Mouse (Mus musculus) embryonic facial prominence, embryonic 10.5 days (tissue): ENCODE results near the gene Gm17364. TPM values are rescaled to one million over a fixed set of nuclear protein-coding genes. Genes with fewer than 3 reads are reported as not detected.

Experiments used
- DNase-seq: peaks from one replicate; pipeline ENCODE4 v3.0.0-alpha.2; 2017; ENCODE audit warnings: low spot score
- H3K27ac ChIP-seq: fragments of 300-500 bp; sonication (generic); replicated peaks from 2 replicates; pipeline ENCODE4 v1.5.1; 2016; ENCODE audit warnings: mild to moderate bottlenecking
- H3K27me3 ChIP-seq: fragments of 300-500 bp; sonication (generic); replicated peaks from 2 replicates; pipeline ENCODE4 v1.6.1; 2016; ENCODE audit warnings: low read depth, mild to moderate bottlenecking; ENCODE audit not compliant: poor library complexity, severe bottlenecking
- H3K36me3 ChIP-seq: fragments of 300-500 bp; sonication (generic); replicated peaks from 2 replicates; pipeline ENCODE4 v1.6.1; 2016; ENCODE audit warnings: mild to moderate bottlenecking, moderate library complexity
- H3K4me1 ChIP-seq: fragments of 300-500 bp; sonication (generic); 2 replicates; pipeline ENCODE4 v1.6.1; 2016
- H3K4me3 ChIP-seq: fragments of 300-500 bp; sonication (generic); 2 replicates; pipeline ENCODE4 v1.5.1; 2016; ENCODE audit warnings: mild to moderate bottlenecking, moderate library complexity
- H3K9me3 ChIP-seq: fragments of 300-500 bp; sonication (generic); 2 replicates; pipeline ENCODE4 v1.6.1; 2016; ENCODE audit warnings: mild to moderate bottlenecking
- WGBS: fragments of 180-500 bp; shearing (Covaris S2); methylation state at CpG from one replicate; pipeline ENCODE4 v1.1.7; 2016; 5-methylcytosine and 5-hydroxymethylcytosine counted together
- polyA plus RNA-seq: library from polyadenylated mRNA; unstranded; fragments of >200 nt; fragmentation: Nextera tagmentation; extraction: Ambion mirVana; gene quantifications from 2 replicates; pipeline ENCODE4 v1.2.1, GENCODE M21; 2016

The Gm17364 gene
- polyA plus RNA-seq: not detected in 2 replicates

- DNase-seq: no peak
- Histone ChIP-seq H3K4me3 (no peak within 1 kb of the TSS), H3K9me3 (no peaks in the 10 kb centered on the region), H3K36me3 (peaks cover 4% of the 10 kb centered on the region; the same call in 1 of the 2 replicates), H3K27me3 (no peaks in the 10 kb centered on the region), H3K4me1 (no peaks in the 10 kb centered on the region), H3K27ac (no peak within 1 kb of the TSS)
- WGBS: 95% methylated on average over 10 of the region's 10 CpGs
Observed at GRCm38 (mm10) chr13:41273927-41274650, at the start of gene Gm17364. Gm17364 (minus strand) TSS chr13:41273977.

DNA sequence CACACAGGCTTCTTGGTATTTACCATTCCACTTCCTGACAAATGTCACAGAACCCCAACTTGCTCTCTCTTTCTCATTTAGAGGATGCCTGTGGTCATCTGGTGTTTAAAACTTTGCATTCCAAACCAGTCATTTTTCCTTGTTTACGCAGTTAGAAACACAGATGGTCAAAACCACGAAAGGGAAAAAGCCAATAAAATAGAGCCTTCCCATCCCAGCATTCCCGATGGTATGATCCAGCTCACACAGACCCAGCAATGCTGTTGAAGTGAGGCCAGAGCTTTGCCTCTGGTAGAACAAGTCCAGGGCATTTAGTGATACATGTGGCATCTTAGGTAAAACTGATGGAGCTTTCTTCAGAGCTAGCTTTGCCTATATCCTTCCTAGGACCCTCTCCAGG, 47.7 kb upstream of the Gm17364 start:
- H3K36me3 ChIP-seq: peaks cover 19% of the 10 kb centered on the region
- H3K4me1 ChIP-seq: peaks cover 6% of the 10 kb centered on the region; the same call in 1 of the 2 replicates
- H3K4me3 ChIP-seq: no peak overlapping the region
- H3K9me3 ChIP-seq: no peaks in the 10 kb centered on the region
- no peak overlapping the region for H3K27ac ChIP-seq
- WGBS: 89% methylated on average over 3 of the region's 3 CpGs
- H3K27me3 ChIP-seq: no peaks in the 10 kb centered on the region
- no peak for DNase-seq

DNA sequence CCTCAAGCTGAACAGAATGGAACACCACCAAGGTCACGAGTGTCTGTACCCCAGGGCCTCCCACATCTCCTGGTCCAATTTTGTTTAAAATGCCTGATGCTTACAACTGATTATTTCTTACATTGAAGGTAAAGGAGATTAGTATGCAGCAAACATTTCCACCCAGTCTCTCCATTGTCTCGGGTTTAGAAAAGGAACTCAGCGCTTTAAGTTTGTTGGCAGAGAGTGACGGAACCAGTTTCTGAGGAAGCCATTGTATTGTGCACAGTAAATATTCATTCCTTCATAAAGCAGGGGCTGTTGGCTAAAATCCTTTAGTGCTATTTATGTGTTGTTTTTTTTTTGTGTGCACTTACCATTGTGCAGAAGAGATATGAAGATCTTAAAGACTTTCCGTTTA, 47.0 kb upstream of the Gm17364 start:
- Histone ChIP-seq H3K9me3 (no peaks in the 10 kb centered on the region), H3K36me3 (peaks cover 26% of the 10 kb centered on the region), H3K27me3 (no peaks in the 10 kb centered on the region), H3K27ac (no peak overlapping the region), H3K4me1 (peaks cover 6% of the 10 kb centered on the region; the same call in 1 of the 2 replicates), H3K4me3 (no peak overlapping the region)
- DNase-seq: no peak
- 85% methylated on average over 5 of the region's 5 CpGs for WGBS

DNA sequence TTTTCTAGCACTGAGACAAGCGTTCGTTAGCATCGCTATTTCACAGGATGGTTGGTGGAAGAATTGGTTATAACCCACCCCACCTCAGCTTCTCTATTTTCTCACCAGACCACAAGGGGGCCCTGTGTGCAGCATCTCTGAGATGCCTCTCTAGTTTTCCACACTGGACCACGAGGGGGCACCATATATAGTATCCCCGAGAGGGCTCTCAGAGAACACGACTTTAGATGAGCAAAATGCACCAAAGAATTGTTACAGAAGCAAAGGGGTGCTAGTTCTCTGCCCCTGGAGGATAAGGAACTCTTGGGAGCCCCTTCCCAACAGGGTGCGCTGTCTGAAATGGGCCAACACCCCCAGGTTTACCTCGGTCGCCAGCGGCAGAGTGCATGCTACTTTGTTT, 28.9 kb upstream of the Gm17364 start:
- H3K4me1 ChIP-seq: peaks cover 29% of the 10 kb centered on the region
- H3K9me3 ChIP-seq: no peaks in the 10 kb centered on the region
- H3K27ac ChIP-seq: no peak overlapping the region
- no peaks in the 10 kb centered on the region for H3K36me3 ChIP-seq
- 60% methylated on average over 10 of the region's 10 CpGs for WGBS
- no peaks in the 10 kb centered on the region for H3K27me3 ChIP-seq
- peak; percentile 71 for DNase-seq
- no peak overlapping the region for H3K4me3 ChIP-seq

DNA sequence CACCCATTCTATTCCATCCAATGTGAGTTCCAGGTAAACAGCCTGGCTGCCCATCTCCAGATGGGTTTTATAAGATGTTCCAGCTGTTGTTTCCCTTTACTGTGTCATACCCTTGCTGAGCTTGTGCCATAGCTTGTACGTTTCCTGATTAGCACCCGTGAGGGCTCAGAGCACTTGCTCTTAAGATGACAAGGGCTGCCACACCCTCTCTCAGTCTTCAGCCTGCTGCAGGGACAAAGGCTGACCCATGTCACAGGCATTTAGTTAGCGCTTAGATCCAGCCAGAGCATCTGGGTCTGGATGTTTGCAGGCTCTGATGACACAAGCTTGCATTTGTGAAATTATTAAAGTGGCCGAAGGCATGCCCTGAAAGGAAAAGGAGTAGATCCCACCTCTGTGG, 26.3 kb upstream of the Gm17364 start:
- H3K27me3 ChIP-seq: 0 out of 2 replicates have a peak, but pooled peaks cover 4% of the 10 kb centered on the region
- H3K4me1 ChIP-seq: peaks cover 40% of the 10 kb centered on the region
- 59% methylated on average over 4 of the region's 4 CpGs for WGBS
- H3K9me3 ChIP-seq: no peaks in the 10 kb centered on the region
- H3K27ac ChIP-seq: peak overlapping the region; percentile 35; the same call in 1 of the 2 replicates
- DNase-seq: no peak
- no peaks in the 10 kb centered on the region for H3K36me3 ChIP-seq
- H3K4me3 ChIP-seq: no peak overlapping the region

DNA sequence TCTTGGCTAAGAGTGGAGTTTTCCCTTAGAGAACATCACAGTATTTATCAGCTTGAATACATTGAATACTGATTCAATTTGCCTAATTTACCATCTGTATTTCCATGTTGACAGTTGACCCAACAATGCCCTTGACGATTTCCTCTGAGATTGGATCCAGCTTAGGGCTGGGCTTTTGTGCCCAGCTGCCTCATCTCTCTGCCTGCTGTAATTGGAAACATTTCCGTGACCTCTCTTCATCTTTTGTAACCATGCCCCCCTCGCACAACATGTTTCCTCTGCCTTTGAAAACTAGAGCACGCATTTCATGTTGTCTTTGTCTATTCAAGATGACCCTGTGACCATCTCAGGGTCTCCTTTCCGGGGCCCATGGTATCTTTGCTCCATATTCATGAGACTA, 25.2 kb upstream of the Gm17364 start:
- no peaks in the 10 kb centered on the region for H3K36me3 ChIP-seq
- DNase-seq: peak; percentile 42
- H3K27me3 ChIP-seq: 0 out of 2 replicates have a peak, but pooled peaks cover 4% of the 10 kb centered on the region
- H3K9me3 ChIP-seq: no peaks in the 10 kb centered on the region
- 28% methylated on average over 5 of the region's 5 CpGs for WGBS
- H3K27ac ChIP-seq: 0 out of 2 replicates have a peak overlapping the region, but pooled peaks have one; percentile 12
- H3K4me1 ChIP-seq: peaks cover 40% of the 10 kb centered on the region
- H3K4me3 ChIP-seq: no peak overlapping the region

DNA sequence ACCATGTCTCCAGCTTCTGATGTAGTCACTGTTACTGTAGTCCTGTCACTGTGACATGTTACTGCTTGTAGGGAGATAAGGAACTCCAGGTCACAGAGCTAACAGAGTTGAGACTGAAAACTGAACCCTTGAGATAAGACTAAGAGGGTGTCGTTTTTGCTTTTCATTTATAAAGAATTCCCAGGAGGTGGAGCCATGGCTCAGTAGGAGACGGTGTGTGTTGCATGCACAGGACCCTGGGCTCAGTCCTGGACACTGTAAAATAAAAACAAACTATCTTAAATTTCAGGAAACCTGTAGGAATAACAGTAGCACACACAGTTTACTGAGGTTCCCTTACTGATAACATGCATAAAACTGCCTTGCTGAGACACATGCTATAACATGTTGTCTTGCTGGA, 24.8 kb upstream of the Gm17364 start:
- H3K27ac ChIP-seq: no peak overlapping the region
- DNase-seq: no peak
- no peaks in the 10 kb centered on the region for H3K9me3 ChIP-seq
- peaks cover 43% of the 10 kb centered on the region for H3K4me1 ChIP-seq
- H3K4me3 ChIP-seq: no peak overlapping the region
- H3K36me3 ChIP-seq: no peaks in the 10 kb centered on the region
- WGBS: 36% methylated on average over 2 of the region's 2 CpGs
- 0 out of 2 replicates have a peak, but pooled peaks cover 4% of the 10 kb centered on the region for H3K27me3 ChIP-seq

DNA sequence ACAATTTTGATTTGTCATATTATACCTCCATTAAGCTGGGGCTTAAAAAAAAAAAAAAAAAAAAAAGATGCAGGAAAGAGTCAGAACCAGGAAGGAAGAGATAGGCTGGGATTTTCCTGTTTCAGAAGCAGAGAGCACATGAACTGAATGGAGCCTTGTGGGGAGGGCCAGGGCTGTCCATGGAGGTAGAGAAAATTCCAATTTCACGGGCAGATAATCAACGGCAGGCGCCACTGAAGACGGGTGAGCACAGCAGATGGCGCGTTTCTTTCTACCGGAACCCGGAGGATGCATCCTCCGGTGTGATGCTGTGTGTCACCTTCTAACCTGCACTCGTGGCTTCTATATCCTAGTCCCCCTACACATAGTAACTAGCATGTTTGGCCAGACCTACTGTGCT, 22.6 kb upstream of the Gm17364 start:
- WGBS: 60% methylated on average over 10 of the region's 10 CpGs
- Histone ChIP-seq H3K4me3 (no peak overlapping the region), H3K9me3 (no peaks in the 10 kb centered on the region), H3K27me3 (0 out of 2 replicates have a peak, but pooled peaks cover 4% of the 10 kb centered on the region), H3K27ac (no peak overlapping the region), H3K36me3 (no peaks in the 10 kb centered on the region), H3K4me1 (peaks cover 45% of the 10 kb centered on the region)
- DNase-seq: peak; percentile 37

DNA sequence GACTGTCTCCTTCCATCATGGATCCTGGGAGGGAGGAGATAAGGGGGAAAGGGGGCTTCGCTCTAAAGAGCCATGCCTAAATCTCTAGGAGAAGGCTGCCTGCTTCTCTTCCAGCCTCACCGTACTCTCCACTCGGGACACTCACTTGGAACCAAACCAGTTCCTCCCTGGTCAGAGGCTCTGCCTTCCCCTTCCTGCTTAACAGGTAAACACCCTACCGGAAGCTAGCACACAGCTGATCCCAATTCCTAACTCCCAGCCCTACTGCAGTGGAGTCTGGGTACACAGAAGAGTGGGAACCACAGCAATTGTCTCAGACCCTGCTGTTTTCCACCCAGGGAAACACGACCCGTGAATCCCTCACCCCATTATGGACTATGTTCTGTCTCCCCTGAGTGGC, 22.1 kb upstream of the Gm17364 start:
- H3K36me3 ChIP-seq: no peaks in the 10 kb centered on the region
- peaks cover 42% of the 10 kb centered on the region for H3K4me1 ChIP-seq
- no peak for DNase-seq
- peak overlapping the region; percentile 11; the same call in 1 of the 2 replicates for H3K27ac ChIP-seq
- H3K4me3 ChIP-seq: no peak overlapping the region
- 62% methylated on average over 6 of the region's 6 CpGs for WGBS
- H3K9me3 ChIP-seq: no peaks in the 10 kb centered on the region
- 0 out of 2 replicates have a peak, but pooled peaks cover 4% of the 10 kb centered on the region for H3K27me3 ChIP-seq

GRCm38 (mm10) chr13:41293595-41293994, 19.8 kb upstream of the Gm17364 start:
- H3K4me3 ChIP-seq: no peak overlapping the region
- H3K36me3 ChIP-seq: no peaks in the 10 kb centered on the region
- H3K4me1 ChIP-seq: peaks cover 21% of the 10 kb centered on the region
- 54% methylated on average over 5 of the region's 5 CpGs for WGBS
- H3K27me3 ChIP-seq: 0 out of 2 replicates have a peak, but pooled peaks cover 4% of the 10 kb centered on the region
- no peak overlapping the region for H3K27ac ChIP-seq
- no peak for DNase-seq
- no peaks in the 10 kb centered on the region for H3K9me3 ChIP-seq

DNA sequence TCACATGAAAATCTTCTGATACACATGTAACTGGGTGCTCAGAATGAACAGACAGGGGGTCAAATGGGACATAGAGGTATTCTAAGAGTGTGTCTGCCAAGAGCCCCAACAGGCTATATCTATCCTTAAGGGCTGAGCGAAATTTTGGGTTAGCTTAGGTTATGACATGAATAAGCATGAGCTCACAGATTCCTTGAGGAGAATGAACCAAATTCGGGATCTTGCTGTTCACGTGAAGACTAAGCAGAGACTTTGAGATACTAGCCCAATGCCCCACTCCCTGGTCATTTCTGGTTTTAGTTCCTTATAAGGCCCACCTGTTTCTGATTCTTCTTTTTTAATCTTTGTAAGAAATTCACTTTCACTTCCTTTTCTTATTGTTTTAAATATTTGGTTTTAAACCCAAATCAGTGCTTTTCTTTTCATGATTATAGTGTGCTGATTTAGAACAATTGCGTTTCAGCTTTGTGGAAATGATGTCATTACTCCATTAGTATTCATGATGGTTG, 17.7 kb upstream of the Gm17364 start:
- Histone ChIP-seq H3K27me3 (no peaks in the 10 kb centered on the region), H3K27ac (no peak overlapping the region), H3K4me3 (no peak overlapping the region), H3K36me3 (no peaks in the 10 kb centered on the region), H3K9me3 (no peaks in the 10 kb centered on the region), H3K4me1 (peaks cover 13% of the 10 kb centered on the region)
- no peak for DNase-seq
- 81% methylated on average over 4 of the region's 4 CpGs for WGBS

GRCm38 (mm10) chr13:41286285-41286684, 12.5 kb upstream of the Gm17364 start:
- H3K4me3 ChIP-seq: no peak overlapping the region
- no peaks in the 10 kb centered on the region for H3K36me3 ChIP-seq
- no peak for DNase-seq
- H3K27me3 ChIP-seq: no peaks in the 10 kb centered on the region
- no peak overlapping the region for H3K27ac ChIP-seq
- H3K4me1 ChIP-seq: no peaks in the 10 kb centered on the region
- 78% methylated on average over 3 of the region's 3 CpGs for WGBS
- H3K9me3 ChIP-seq: no peaks in the 10 kb centered on the region

- no peak for DNase-seq
- WGBS: 78% methylated on average over 4 of the region's 4 CpGs
- H3K27ac ChIP-seq: no peak overlapping the region
- no peak overlapping the region for H3K4me3 ChIP-seq
- H3K9me3 ChIP-seq: no peaks in the 10 kb centered on the region
- H3K36me3 ChIP-seq: no peaks in the 10 kb centered on the region
- H3K27me3 ChIP-seq: no peaks in the 10 kb centered on the region
- H3K4me1 ChIP-seq: 0 out of 2 replicates have a peak, but pooled peaks cover 3% of the 10 kb centered on the region
Observed at GRCm38 (mm10) chr13:41285448-41285847, 11.7 kb upstream of the Gm17364 start.
